Mouse (Mus musculus) lung, adult 2 months (tissue): ENCODE data around the gene Tbc1d20. TPM values are rescaled to one million over a fixed set of nuclear protein-coding genes. Genes with fewer than 3 reads are reported as not detected.

Experiments
- DNase-seq: peaks from one replicate; pipeline ENCODE4 v3.0.0; 2022
- H3K4me1 ChIP-seq: fragments of 200-500 bp; 2 replicates; pipeline ENCODE4 v1.6.1; 2011; ENCODE audit warnings: low read length; ENCODE audit not compliant: control insufficient read depth, insufficient read depth
- H3K4me3 ChIP-seq: fragments of 200-500 bp; replicated peaks from 2 replicates; pipeline ENCODE3; 2011; ENCODE audit warnings: low read depth, mild to moderate bottlenecking, control low read depth, low read length; ENCODE audit errors: extremely low read depth
- CTCF ChIP-seq: fragments of 200-500 bp; IDR thresholded peaks from 2 replicates; pipeline ENCODE4 v1.5.1; 2011; ENCODE audit warnings: mild to moderate bottlenecking, low read length, control low read depth; ENCODE audit not compliant: insufficient read depth
- POLR2A ChIP-seq: fragments of 200-500 bp; IDR thresholded peaks from 2 replicates; pipeline ENCODE4 v1.6.1; 2011; ENCODE audit warnings: low read depth, mild to moderate bottlenecking, control low read depth, low read length, borderline replicate concordance; ENCODE audit errors: extremely low read depth
- WGBS: fragments of 180-500 bp; shearing (Covaris S2); methylation state at CpG from one replicate; pipeline ENCODE4 v1.1.7; 2018; 5-methylcytosine and 5-hydroxymethylcytosine counted together
- polyA plus RNA-seq: library from polyadenylated mRNA; depleted of rRNA; stranded (reverse); fragments of >200 nt; gene quantifications from 2 replicates; pipeline ENCODE4 v1.2.3, GENCODE M21; 2012

The Tbc1d20 gene
- polyA plus RNA-seq, 1 experiment = 73.4 TPM

GRCm38 (mm10) chr2:152335289-152335820 lies 41.7 kb downstream of the Tbc1d20 start:
- TF ChIP-seq CTCF (no peak), POLR2A (no peak)
- WGBS = 36% methylated on average over 11 of the region's 11 CpGs
- H3K4me1 ChIP-seq = peaks cover 8% of the 10 kb centered on the region
- no peak for DNase-seq
- no peak overlapping the region for H3K4me3 ChIP-seq

GRCm38 (mm10) chr2:152336856-152337255 lies 43.2 kb downstream of the Tbc1d20 start:
- DNase-seq = peak; percentile 54

GRCm38 (mm10) chr2:152337591-152338212 lies 44.1 kb downstream of the Tbc1d20 start:
- H3K4me1 ChIP-seq = peaks cover 6% of the 10 kb centered on the region
- H3K4me3 ChIP-seq = no peak overlapping the region
- no peak for DNase-seq
- WGBS = 75% methylated on average over 11 of the region's 11 CpGs
- TF ChIP-seq POLR2A (no peak), CTCF (no peak)

More at GRCm38 (mm10) chr2:152336856-152337255, 43.2 kb downstream of the Tbc1d20 start:
- TF ChIP-seq CTCF (no peak), POLR2A (no peak)
- 66% methylated on average over 1 of the region's 1 CpGs for WGBS
- peaks cover 6% of the 10 kb centered on the region for H3K4me1 ChIP-seq
- no peak overlapping the region for H3K4me3 ChIP-seq

GRCm38 (mm10) chr2:152338319-152338718 lies 44.7 kb downstream of the Tbc1d20 start:
- H3K4me3 ChIP-seq = no peak overlapping the region
- TF ChIP-seq CTCF (no peak), POLR2A (no peak)

GRCm38 (mm10) chr2:152339631-152340179 lies 46.1 kb downstream of the Tbc1d20 start:
- H3K4me3 ChIP-seq = no peak overlapping the region
- TF ChIP-seq POLR2A (no peak), CTCF (no peak)
- DNase-seq = no peak
- peaks cover 10% of the 10 kb centered on the region for H3K4me1 ChIP-seq
- 93% methylated on average over 22 of the region's 22 CpGs for WGBS

More at GRCm38 (mm10) chr2:152338319-152338718, 44.7 kb downstream of the Tbc1d20 start:
- DNase-seq = no peak
- peaks cover 6% of the 10 kb centered on the region for H3K4me1 ChIP-seq
- 77% methylated on average over 13 of the region's 13 CpGs for whole genome bisulfite sequencing

GRCm38 (mm10) chr2:152343329-152344213 lies 49.9 kb downstream of the Tbc1d20 start, which contains the start of gene Trib3:
TSS of gene Trib3 (minus strand) at chr2:152344032.
- Histone ChIP-seq H3K4me1 (peaks cover 4% of the 10 kb centered on the region), H3K4me3 (peak within 1 kb of the TSS; percentile 69)
- DNase-seq = peak; percentile 82
- peak; percentile 66 for TF ChIP-seq CTCF
- TF ChIP-seq POLR2A = peak; percentile 59; the same call in 1 of the 2 replicates
- 2% methylated on average over 51 of the region's 52 CpGs for WGBS

GRCm38 (mm10) chr2:152344361-152344760 lies 50.7 kb downstream of the Tbc1d20 start:
- WGBS = 3% methylated on average over 10 of the region's 10 CpGs
- Histone ChIP-seq H3K4me3 (peak overlapping the region; percentile 69), H3K4me1 (peaks cover 4% of the 10 kb centered on the region)
- DNase-seq = peak; percentile 33
- TF ChIP-seq POLR2A = no peak
- TF ChIP-seq CTCF = no peak

- no peak for TF ChIP-seq POLR2A
- TF ChIP-seq CTCF = no peak
- DNase-seq = no peak
- 78% methylated on average over 5 of the region's 5 CpGs for WGBS
- Histone ChIP-seq H3K4me3 (no peak overlapping the region), H3K4me1 (peaks cover 4% of the 10 kb centered on the region)
Observed at GRCm38 (mm10) chr2:152344909-152345308, 51.3 kb downstream of the Tbc1d20 start.

- TF ChIP-seq CTCF (no peak), POLR2A (no peak)
- 85% methylated on average over 6 of the region's 6 CpGs for WGBS
- Histone ChIP-seq H3K4me3 (no peak overlapping the region), H3K4me1 (peaks cover 4% of the 10 kb centered on the region)
- DNase-seq = no peak
Observed at GRCm38 (mm10) chr2:152345393-152345792, 51.8 kb downstream of the Tbc1d20 start.
